Mouse (Mus musculus) G1E (cell line): ENCODE measurements around the gene Prss40.

Experiments used
- CTCF ChIP-seq: IDR thresholded peaks from 2 replicates; pipeline ENCODE4 v1.5.1; 2012; ENCODE audit warnings: low read depth, low read length, inconsistent platforms, mixed read lengths
- GATA1 ChIP-seq: IDR thresholded peaks from 2 replicates; pipeline ENCODE4 v1.6.1; 2012; ENCODE audit warnings: borderline replicate concordance, low read length, inconsistent platforms, mixed read lengths
- GATA2 ChIP-seq: IDR thresholded peaks from 2 replicates; pipeline ENCODE4 v1.6.1; 2012; ENCODE audit warnings: low read depth, low read length, inconsistent platforms, borderline replicate concordance
- POLR2AphosphoS5 ChIP-seq: IDR thresholded peaks from 2 replicates; pipeline ENCODE4 v1.6.1; 2012; ENCODE audit warnings: low read depth, low read length, inconsistent platforms; ENCODE audit not compliant: insufficient replicate concordance
- TAL1 ChIP-seq: conservative IDR thresholded peaks from 2 replicates; pipeline ENCODE4 v1.6.1; 2012; ENCODE audit warnings: low read depth, low read length, inconsistent platforms, mixed read lengths

GRCm38 (mm10) chr1:34582218-34582617, 21.5 kb upstream of the Prss40 start:
- TF ChIP-seq CTCF (no peak), GATA1 (no peak), TAL1 (no peak), POLR2AphosphoS5 (no peak), GATA2 (no peak)
